Mouse (Mus musculus) spleen, postnatal 10 days (tissue): Measurements from ENCODE around the gene Olfr1048.
"Not testable (repeated sequence)": the region's sequence is repeated elsewhere in the genome, so short reads cannot be mapped to it uniquely, and the experiment has no call there.

ENCODE experiments used
- DNase-seq, 2 experiments: peaks; one replicate each; pipeline ENCODE4 v3.0.0; 2021 to 2022; ENCODE audit warnings: low spot score in 2 of 2

The Olfr1048 gene

GRCm38 (mm10) chr2:86240189-86240588 lies at the start of gene Olfr1048:
Gene Olfr1048, minus strand, starts transcription at chr2:86240289.
- no peak for DNase-seq

- not testable (repeated sequence) for DNase-seq
These were observed 38.9 kb upstream of the Olfr1048 start, which contains the start of gene Olfr1051 for GRCm38 (mm10) chr2:86278988-86279387. Gene Olfr1051, minus strand, starts transcription at chr2:86279088.

- not testable (repeated sequence) for DNase-seq
These were observed 18.1 kb upstream of the Olfr1048 start, which contains the start of gene Olfr1049 for GRCm38 (mm10) chr2:86258228-86258627. Gene Olfr1049, minus strand, starts transcription at chr2:86258328.

- DNase-seq, result no peak
These were observed 8.8 kb downstream of the Olfr1048 start, which contains the start of gene Olfr1047 for GRCm38 (mm10) chr2:86231301-86231700. Gene Olfr1047, minus strand, starts transcription at chr2:86231401.

GRCm38 (mm10) chr2:86219214-86219613 lies 20.9 kb downstream of the Olfr1048 start, which contains the start of gene Olfr1046:
Gene Olfr1046, minus strand, starts transcription at chr2:86219314.
- no peak for DNase-seq

GRCm38 (mm10) chr2:86202909-86203308 lies 37.2 kb downstream of the Olfr1048 start, which contains the start of gene Olfr1045:
Gene Olfr1045, minus strand, starts transcription at chr2:86203009.
- no peak for DNase-seq

GRCm38 (mm10) chr2:86195863-86196262 lies 44.2 kb downstream of the Olfr1048 start:
- DNase-seq, result no peak

GRCm38 (mm10) chr2:86185583-86185982 lies 54.5 kb downstream of the Olfr1048 start, which contains the start of gene Olfr52:
Gene Olfr52, minus strand, starts transcription at chr2:86185683.
- no peak for DNase-seq
